Mouse (Mus musculus): ENCODE results near the gene Alox5. TPM values are rescaled to one million over a fixed set of nuclear protein-coding genes. Genes with fewer than 3 reads are reported as not detected.

Gene Alox5
- total RNA-seq, 4 experiments from 2014 or later = 1.4 to 5.7 (median 3.8) TPM

- no peak for DNase-seq (ENCODE audit: low spot score in 2 of 2)
Observed at GRCm38 (mm10) chr6:116417518-116418315, 43.3 kb downstream of the Alox5 start.

GRCm38 (mm10) chr6:116416000-116416552 lies 44.9 kb downstream of the Alox5 start:
- DNase-seq (ENCODE audit: low spot score in 2 of 2) = no peak

GRCm38 (mm10) chr6:116415126-116415676 lies 45.8 kb downstream of the Alox5 start:
- no peak for DNase-seq (ENCODE audit: low spot score in 2 of 2)

- DNase-seq (ENCODE audit: low spot score in 2 of 2) = no peak
Observed at GRCm38 (mm10) chr6:116412546-116413325, 48.2 kb downstream of the Alox5 start.

- DNase-seq (ENCODE audit: low spot score in 2 of 2) = no peak
Observed at GRCm38 (mm10) chr6:116411716-116412115, 49.3 kb downstream of the Alox5 start.

- DNase-seq (ENCODE audit: low spot score in 2 of 2) = no peak
Observed at GRCm38 (mm10) chr6:116410436-116410835, 50.5 kb downstream of the Alox5 start.

- DNase-seq (ENCODE audit: low spot score in 2 of 2) = no peak
Observed at GRCm38 (mm10) chr6:116407956-116408657, 52.9 kb downstream of the Alox5 start.

- DNase-seq (ENCODE audit: low spot score in 2 of 2) = no peak
Observed at GRCm38 (mm10) chr6:116407216-116407615, 53.8 kb downstream of the Alox5 start.

- DNase-seq (ENCODE audit: low spot score in 2 of 2) = no peak
Observed at GRCm38 (mm10) chr6:116406680-116407079, 54.3 kb downstream of the Alox5 start.

- DNase-seq (ENCODE audit: low spot score in 2 of 2) = no peak
Observed at GRCm38 (mm10) chr6:116406152-116406551, 54.8 kb downstream of the Alox5 start.

GRCm38 (mm10) chr6:116405715-116406114 lies 55.3 kb downstream of the Alox5 start:
- DNase-seq (ENCODE audit: low spot score in 2 of 2) = no peak

GRCm38 (mm10) chr6:116405243-116405642 lies 55.7 kb downstream of the Alox5 start:
- no peak for DNase-seq (ENCODE audit: low spot score in 2 of 2)

GRCm38 (mm10) chr6:116402426-116402825 lies 58.6 kb downstream of the Alox5 start:
- no peak for DNase-seq (ENCODE audit: low spot score in 2 of 2)

- peak in 1 of 2 experiments; percentile 24 for DNase-seq (ENCODE audit: low spot score in 2 of 2)
Observed at GRCm38 (mm10) chr6:116401746-116402423, 59.1 kb downstream of the Alox5 start.

- no peak for DNase-seq (ENCODE audit: low spot score in 2 of 2)
Observed at GRCm38 (mm10) chr6:116398136-116398535, 62.8 kb downstream of the Alox5 start.

GRCm38 (mm10) chr6:116397621-116398020 lies 63.4 kb downstream of the Alox5 start:
- no peak for DNase-seq (ENCODE audit: low spot score in 2 of 2)

GRCm38 (mm10) chr6:116394916-116395648 lies 65.9 kb downstream of the Alox5 start:
- DNase-seq (ENCODE audit: low spot score in 2 of 2) = no peak

- DNase-seq (ENCODE audit: low spot score in 2 of 2) = no peak
Observed at GRCm38 (mm10) chr6:116389481-116389880, 71.5 kb downstream of the Alox5 start.

GRCm38 (mm10) chr6:116388068-116388467 lies 72.9 kb downstream of the Alox5 start:
- no peak for DNase-seq (ENCODE audit: low spot score in 2 of 2)

- DNase-seq (ENCODE audit: low spot score in 2 of 2) = no peak
Observed at GRCm38 (mm10) chr6:116386506-116386905, 74.5 kb downstream of the Alox5 start.

Measured in layer of hippocampus, adult 8-10 months (tissue).